Mouse (Mus musculus) CD4-positive, CD25-positive, alpha-beta regulatory T cell, adult 2 months (primary cell): ENCODE measurements around the gene Mrpl46.

Experiments used
- DNase-seq: peaks from one replicate; pipeline ENCODE4 v3.0.0-alpha.2; 2012; ENCODE audit warnings: low read depth, low spot score

Gene Mrpl46

DNA sequence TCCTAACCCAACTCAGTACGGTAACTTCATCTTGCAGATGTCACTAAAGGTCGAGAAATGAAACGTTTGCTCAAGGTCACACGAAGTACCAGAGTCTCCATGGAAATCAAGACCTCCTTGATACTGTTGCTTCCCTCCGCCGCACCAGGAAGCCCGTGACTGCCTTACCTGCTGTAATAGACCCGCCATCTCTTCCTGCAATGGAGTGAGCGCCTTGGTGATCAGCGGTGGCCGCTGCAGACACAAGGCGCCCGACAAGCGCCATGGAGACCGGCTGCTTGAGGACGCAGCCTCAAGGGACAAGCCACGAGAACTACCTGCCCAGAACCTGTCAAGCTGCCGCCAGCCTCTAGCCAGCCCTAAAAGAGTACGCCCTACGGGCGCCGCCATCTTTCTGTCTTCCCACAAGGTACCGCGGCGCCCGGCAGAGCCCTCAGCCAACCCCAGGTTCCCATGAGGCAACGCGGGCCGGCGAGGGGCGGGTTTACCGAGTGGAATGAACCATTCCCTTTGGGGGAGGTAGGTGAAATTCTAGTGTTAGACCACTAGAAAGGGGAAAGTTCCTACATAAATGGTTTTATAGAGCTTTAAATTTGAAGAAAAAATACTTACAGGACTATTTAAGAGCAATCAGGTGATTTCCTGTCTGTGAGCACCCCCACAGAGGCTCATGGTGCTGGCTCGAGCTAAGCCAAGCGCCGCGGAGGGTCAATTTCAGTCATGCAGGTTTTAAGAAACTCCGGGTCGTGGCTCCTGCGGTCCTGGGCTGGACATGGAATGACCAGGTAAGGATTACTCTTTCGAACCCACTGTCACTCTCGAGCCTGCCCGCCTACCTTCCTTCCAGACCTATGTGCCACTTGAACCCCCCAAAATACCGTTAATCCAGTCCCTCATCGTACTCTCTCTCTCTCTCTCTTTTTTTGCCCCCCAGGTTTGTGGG is at the start of gene Mrpl46, which contains the start of gene Mrps11:
TSS of gene Mrpl46 (minus strand) at position 893 of the 943 bp plus-strand sequence.
TSS of gene Mrps11 (plus strand) at position 481 of the 943 bp plus-strand sequence.
- peak; percentile 92 for DNase-seq

- no peak for DNase-seq
These were observed 44.5 kb upstream of the Mrpl46 start for GRCm38 (mm10) chr7:78827749-78828362.

- peak; percentile 11 for DNase-seq
These were observed 43.5 kb upstream of the Mrpl46 start for GRCm38 (mm10) chr7:78826682-78827385.

DNA sequence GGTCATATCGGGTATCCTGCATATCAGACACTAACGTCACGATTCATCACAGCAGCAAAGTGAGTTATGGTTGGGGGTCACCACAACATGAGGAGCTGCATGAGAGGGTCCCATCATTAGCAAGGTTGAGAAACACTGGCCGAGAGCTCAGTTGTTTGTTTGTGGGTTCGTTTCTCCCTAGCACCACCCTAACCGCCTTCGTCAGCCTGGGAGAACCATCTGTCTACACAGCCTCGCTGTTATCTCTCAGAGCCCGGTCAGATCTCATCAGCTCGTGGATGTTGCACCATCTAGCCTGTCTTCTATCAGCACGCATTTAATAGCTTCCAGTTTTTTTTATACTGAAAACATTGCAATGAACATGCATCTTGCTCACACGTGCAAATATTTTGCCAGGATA is 35.0 kb upstream of the Mrpl46 start:
- DNase-seq = no peak

GRCm38 (mm10) chr7:78814766-78815165 is 31.4 kb upstream of the Mrpl46 start:
- DNase-seq = no peak

DNA sequence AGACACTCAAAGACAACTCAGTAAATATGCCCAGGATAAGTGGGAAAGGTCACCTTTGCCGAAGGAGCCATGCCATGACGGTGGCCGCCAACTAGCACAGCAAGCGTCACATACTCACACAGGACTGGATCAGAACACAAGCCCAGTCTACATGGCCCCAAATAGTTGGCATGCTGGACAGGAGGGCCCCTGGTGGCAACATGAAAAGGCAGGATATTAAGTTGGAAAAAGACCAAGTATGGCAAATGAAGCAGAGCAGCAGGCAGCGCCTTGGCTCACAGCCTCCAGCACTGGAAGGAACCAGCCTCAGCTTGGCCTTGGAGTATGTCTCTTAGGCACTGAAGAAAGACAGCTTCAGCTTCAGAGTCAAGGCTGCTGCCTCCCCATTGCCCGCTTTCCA is 30.5 kb upstream of the Mrpl46 start:
- DNase-seq = no peak

- no peak for DNase-seq
These were observed 23.9 kb upstream of the Mrpl46 start for GRCm38 (mm10) chr7:78807192-78807591.

DNA sequence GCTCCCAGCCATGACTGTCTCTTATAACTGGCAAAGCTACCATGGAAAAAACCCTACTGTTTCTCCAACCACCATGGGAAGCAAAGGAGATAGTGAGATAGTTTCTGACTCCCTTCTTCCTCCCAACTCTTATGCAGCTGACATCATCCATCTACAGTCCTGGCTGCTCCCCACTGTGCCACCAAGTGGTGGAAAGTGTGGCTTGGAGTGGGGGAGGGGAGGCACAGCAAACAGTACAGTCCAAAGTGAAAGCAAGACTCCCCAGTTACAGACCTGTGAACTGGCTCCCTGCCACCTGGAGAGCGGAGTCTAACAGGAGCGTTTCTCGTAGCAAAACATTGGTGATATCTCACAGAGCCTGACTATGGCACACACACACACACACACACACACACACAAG is 20.5 kb upstream of the Mrpl46 start:
- peak; percentile 41 for DNase-seq

DNA sequence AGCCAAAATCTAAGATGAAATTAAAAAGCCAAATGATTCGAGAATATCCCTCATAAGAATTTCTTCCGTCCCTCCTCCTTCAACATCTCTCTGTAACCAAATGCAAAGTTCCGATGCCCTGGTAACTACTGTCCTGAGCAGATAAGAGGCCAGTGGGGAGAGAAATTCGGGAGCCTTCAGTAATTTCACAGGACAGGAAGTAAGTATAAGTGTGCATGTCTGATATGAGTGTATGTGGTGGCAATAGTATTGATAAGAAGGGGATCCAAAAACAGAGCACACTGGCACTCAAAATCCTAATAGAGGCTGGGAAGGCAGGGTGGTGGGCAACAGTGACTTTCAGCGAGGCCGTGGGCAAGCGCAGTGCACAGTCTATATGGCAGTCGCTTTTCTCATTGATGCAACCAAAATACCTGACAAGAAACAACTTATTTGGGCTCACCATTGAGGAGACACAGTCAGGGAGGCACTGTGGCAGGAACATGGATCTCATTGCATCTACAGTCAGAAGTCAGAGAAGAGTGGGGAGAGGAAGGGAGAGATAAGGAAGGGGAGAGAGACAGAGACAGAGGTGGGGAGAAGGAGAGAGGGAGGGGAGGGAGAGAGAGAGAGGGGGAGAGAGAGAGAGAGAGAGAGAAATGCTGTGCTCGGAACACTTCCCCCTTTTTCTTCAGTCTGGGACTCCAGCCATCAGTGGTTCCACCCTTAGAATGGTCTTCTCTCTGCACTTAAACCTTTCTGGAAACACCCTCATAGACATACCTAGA is 16.6 kb upstream of the Mrpl46 start:
- no peak for DNase-seq

DNA sequence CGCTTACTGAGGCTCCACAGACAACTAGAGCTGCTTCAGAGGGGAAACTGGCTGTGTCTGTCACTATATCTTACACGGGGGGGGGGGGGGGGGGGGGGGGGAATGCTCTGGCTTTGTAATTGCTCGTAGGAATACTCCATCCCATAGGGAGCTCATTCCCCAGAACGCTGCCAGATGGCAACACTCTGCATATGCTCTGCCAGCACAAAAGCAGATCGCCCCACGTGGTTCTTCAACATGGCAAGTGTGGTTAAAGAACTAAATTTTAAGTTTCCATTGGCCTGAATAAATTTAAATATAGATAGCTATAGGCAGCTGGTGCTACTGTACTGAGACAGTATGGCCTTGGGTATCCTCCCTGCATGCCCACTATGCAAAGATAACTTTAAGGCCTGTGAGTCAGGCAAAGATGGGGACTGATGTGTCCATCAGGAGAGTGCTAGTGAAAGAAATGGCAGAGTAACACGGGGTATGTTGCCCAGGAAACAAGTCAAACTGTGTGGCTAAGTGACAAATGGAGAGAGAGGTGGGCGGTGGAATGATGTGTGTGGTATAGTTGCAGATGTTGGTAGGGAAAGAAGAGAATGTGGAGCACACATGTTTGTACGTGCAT is 14.6 kb upstream of the Mrpl46 start:
- DNase-seq = no peak

GRCm38 (mm10) chr7:78796624-78797023 is 13.3 kb upstream of the Mrpl46 start:
- DNase-seq = no peak

GRCm38 (mm10) chr7:78794571-78795092 is 11.3 kb upstream of the Mrpl46 start:
- no peak for DNase-seq

- peak; percentile 40 for DNase-seq
These were observed 10.7 kb upstream of the Mrpl46 start for GRCm38 (mm10) chr7:78793895-78794570.

DNA sequence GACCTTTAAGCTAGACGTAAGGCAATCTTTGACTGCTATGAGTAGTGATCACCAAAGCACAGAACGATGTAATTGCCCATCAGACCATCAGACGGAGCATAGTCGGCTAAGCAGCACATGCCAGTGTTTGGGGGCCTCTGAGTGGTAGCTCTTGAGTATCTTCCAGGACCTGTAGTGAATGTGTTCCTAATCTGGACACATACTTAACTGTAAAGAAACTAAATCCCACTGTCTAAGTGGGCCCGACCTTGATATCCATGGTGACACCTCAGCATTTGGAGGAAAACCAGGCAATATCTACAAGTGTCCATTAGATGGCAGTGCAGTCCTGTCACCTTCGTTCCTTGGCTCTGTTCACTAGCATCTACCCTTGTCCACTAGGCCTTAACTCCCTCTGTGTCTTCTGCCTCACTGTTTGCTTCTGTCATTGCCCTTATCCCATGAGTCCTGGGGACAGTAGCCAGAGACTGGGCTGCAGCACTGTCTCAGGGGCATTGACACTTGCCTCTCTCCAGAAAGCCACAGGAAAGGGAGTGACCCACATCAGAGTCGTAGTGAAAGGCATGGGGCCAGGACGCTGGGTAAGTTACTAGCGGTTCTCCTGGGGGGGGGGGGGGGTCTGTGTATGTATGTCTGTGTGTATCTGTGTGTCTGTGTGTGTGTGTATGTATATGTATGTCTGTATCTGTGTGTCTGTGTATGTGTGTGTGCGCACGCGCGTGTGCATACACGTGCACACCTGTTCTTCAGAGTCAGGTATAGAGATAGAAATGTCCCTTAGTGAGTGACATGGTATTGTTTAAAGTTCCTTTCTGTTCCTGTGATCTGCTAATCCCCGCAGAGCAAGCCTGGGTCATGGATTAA is 8.3 kb upstream of the Mrpl46 start:
- DNase-seq = peak; percentile 84

DNA sequence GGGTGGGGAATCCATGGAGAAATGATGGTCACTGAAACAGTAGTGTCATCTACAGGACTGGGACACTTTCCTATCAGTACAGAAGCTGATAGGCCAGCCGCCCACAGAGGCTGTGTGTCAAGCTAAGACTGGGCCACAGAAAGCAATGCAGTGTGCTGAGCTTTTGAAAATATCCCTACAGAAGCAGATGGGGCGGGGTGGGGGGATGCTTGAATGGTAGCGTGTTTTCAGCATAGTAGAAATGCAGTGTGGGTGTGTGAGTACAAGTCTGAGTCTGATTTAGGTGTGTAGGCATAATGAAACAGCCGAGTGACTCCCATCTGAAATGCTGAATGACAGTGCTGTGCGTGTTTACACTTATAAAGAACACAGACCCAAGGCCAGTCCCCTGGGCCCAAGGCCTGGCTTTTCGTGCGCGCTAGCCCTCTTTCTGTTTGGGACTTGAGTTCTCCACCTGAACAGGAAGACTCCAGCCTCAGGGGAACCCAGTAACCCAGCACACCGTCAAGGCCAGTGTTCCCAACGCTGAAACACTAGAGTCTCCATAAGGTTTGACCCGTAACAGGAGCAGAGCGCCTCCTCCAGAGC is 4.6 kb upstream of the Mrpl46 start:
- no peak for DNase-seq

DNA sequence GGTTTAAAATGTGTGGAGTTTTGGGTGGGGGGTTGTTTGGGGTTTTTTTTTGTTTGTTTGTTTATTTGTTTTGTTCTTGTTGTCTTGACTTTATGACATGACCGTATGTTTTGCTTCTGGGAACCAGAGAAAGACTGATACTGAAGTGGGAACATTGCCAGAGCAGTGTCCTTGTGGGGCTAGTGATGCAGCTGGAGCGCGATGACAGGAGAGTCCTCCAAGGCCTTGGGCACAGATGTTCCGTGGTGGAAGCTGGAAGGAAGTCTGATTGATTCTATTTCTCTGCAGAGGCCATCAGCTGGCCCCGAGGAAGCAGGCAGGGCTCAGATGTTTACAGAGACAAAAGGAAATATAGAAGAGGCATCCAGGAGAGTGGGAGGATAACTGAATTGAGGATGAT is 2.6 kb upstream of the Mrpl46 start:
- no peak for DNase-seq

DNA sequence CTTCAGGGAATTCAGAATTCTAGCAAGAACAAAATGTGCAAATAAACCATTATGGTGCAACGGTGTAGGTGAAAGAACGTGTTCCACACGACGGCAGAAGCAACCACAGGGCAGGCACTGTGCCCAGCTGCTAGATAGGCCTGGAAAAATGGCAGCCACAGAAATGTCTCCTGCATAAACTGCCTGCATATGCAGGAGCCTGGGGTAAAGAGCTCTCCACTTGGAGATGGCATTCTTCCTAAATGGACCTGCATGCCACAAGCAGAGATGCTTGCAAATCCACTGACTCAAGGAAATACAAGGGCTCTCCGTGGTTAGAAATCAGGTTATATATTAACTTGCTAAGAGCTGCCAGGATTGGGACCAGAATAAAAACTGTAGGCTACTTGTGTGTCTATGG is 4.6 kb downstream of the Mrpl46 start:
- DNase-seq = no peak

- DNase-seq = no peak
These were observed 12.4 kb downstream of the Mrpl46 start for GRCm38 (mm10) chr7:78770936-78771335.
